9 mouse cellular contexts compared by ENCODE assay signal in genomic region chr5:130145961-130146360, GRCm38 (mm10). TPM values are rescaled to one million over a fixed set of nuclear protein-coding genes. Genes with fewer than 3 reads are reported as not detected.
A peak's percentile ranks its signal among the peaks of the same experiment; 100 is the strongest.
DNase-seq lines count a peak whose midpoint lies in the region; ATAC-seq lines count a peak whose summit lies in the region.
"Had no signal": no experiment of that assay in that cellular context is flagged by ENCODE, and none has a peak within 500 bp of the region (broad histone marks: within the 10 kb centered on the region; RNA-seq: fewer than 3 reads in every experiment).

No protein-coding gene starts in this region.

- peak; percentile 62 to 76 for DNase-seq in adrenal gland, adult (ENCODE audit: inconsistent age in 2 of 2, low spot score in 1 of 2)
- no peak for DNase-seq in adrenal gland, adult 8-10 months
- no peak for DNase-seq in lung, postnatal 14 days
- peak; percentile 34 to 80 for DNase-seq in left cerebral cortex, postnatal 25 days (ENCODE audit: low spot score in 2 of 2)
- DNase-seq in right cerebral cortex, postnatal 10 days (ENCODE audit: low spot score in 2 of 2), result peak; percentile 52 to 73
- no peak for DNase-seq in gastrocnemius, postnatal 36 days
- no peak for DNase-seq in thymus, postnatal 4 days

- no peak for ATAC-seq in lung, embryonic 15.5 days (ENCODE audit: borderline replicate concordance, extremely low read depth, low FRiP score, low TSS enrichment)

- whole genome bisulfite sequencing in lung, embryonic 15.5 days, result 64% methylated on average over 8 of the region's 8 CpGs

- H3K4me2 ChIP-seq in lung, embryonic 15.5 days, result peak overlapping the region; percentile 96

- intact Hi-C loops in left cerebral cortex, postnatal 25 days (cut with DNase I), result no loop called here
- intact Hi-C loops in gastrocnemius, postnatal 36 days (cut with DNase I), result no loop called here

- no peaks in the 10 kb centered on the region for H3K36me3 ChIP-seq in lung, embryonic 15.5 days

- H3K27me3 ChIP-seq in lung, embryonic 15.5 days, result no peaks in the 10 kb centered on the region
- H3K27me3 ChIP-seq: midbrain, embryonic 12.5 days had no signal

- H3K9me3 ChIP-seq in lung, embryonic 15.5 days, result no peaks in the 10 kb centered on the region
- H3K9me3 ChIP-seq: midbrain, embryonic 12.5 days had no signal

- no peak overlapping the region for H3K27ac ChIP-seq in lung, embryonic 15.5 days

- H3K4me3 ChIP-seq in lung, embryonic 15.5 days, result no peak overlapping the region

- H3K4me1 ChIP-seq in lung, embryonic 15.5 days, result peaks cover 21% of the 10 kb centered on the region

- no peak overlapping the region for H3K9ac ChIP-seq in lung, embryonic 15.5 days

RNA-seq across cellular contexts. Expression of gene Kctd7, which starts 1.3 kb away (rescaled TPM):
- 10 to 100 TPM; 14.5 to 19.6 (median 17.4) TPM for total RNA-seq in adrenal gland, adult 8-10 months (2022)
- 5.8 and 6.5 TPM in 2 replicates for polyA plus RNA-seq in lung, embryonic 15.5 days (2015; fragmentation: Nextera tagmentation; extraction: Ambion mirVana)
- 10 to 100 TPM; 10.3 to 11.8 TPM for total RNA-seq in left cerebral cortex, postnatal 25 days (2021)
- total RNA-seq in gastrocnemius, postnatal 36 days (2021), result 1 to 10 TPM; 1.8 to 2.2 TPM

RNA-seq across cellular contexts. Expression of gene Rabgef1, which starts 25.6 kb away (rescaled TPM):
- 10 to 100 TPM; 32.0 to 53.7 (median 39.0) TPM for total RNA-seq in adrenal gland, adult 8-10 months (2022)
- 27.1 and 27.7 TPM in 2 replicates for polyA plus RNA-seq in lung, embryonic 15.5 days (2015; fragmentation: Nextera tagmentation; extraction: Ambion mirVana)
- 10 to 100 TPM; 55.8 to 57.4 TPM for total RNA-seq in left cerebral cortex, postnatal 25 days (2021)
- 10 to 100 TPM; 67.7 to 81.8 TPM for total RNA-seq in gastrocnemius, postnatal 36 days (2021)

Comparison
In these comparisons a context has a peak if more than half of its experiments do, and no peak if none do; other contexts are left out.
1. DNase-seq: peak in adrenal gland, adult (2 of 2), left cerebral cortex, postnatal 25 days (2 of 2) and right cerebral cortex, postnatal 10 days (2 of 2); none in adrenal gland, adult 8-10 months (single experiment), lung, postnatal 14 days (single experiment), gastrocnemius, postnatal 36 days (0 of 2) and thymus, postnatal 4 days (single experiment).